Mouse (Mus musculus): ENCODE measurements at regions not wholly inside any gene's neighbourhood (a gene's known extent, or its start where the extent isn't known, plus 50 kb on each side); places are given as distances from the start of the nearest gene placed in this dataset.

DNA sequence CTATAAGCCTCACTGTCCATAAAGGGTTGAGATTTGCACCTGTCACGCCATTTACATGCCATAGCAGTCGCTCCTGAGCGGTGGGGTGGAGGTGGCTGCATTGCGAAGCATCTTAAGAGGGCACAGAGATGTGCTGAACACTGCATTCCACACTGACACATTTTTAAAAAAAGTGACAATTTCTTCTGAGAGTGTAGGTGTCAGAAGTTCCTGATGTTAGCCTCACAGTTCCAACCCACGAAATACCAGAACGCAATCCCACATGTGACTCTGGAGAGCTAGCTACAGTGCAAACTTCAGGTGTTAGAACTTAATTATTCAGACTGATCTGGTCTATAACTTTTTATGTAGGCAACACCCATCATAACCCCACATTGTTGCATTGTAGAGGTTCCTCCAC is 369.8 kb upstream of the Arglu1 start:
- 94% methylated on average over 6 of the region's 6 CpGs for whole genome bisulfite sequencing
- DNase-seq (ENCODE audit: low spot score): no peak

DNA sequence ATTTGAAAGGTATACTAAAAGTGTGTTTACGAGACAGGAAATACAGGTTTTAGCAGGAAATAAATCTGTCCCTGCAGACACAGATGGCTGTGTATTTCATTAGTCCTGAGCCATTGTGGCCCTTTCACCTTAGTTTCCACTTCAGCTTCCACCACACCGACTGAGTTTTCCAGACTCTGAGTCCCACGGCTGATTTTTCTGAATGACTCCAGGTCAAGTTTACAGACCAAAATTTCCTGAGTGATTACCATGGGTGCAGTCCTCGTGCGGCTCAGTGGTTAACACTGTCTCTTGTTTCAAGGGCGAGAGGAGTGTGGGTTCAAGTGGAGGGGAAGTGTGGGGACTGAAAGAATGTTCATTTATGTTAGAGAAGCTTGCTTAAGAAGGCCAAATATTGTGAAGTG is 365.1 kb upstream of the Arglu1 start:
- 89% methylated on average over 6 of the region's 6 CpGs for WGBS
- H3K27me3 ChIP-seq (ENCODE audit: control insufficient read depth, insufficient read depth, low read length): no peaks in the 10 kb centered on the region
- ATAC-seq (replicated peaks; ENCODE audit: low FRiP score): no peak

More for the DNA sequence above, 369.8 kb upstream of the Arglu1 start:
- no peak overlapping the region for H3K9ac ChIP-seq (ENCODE audit: low read length)
- H3K27me3 ChIP-seq (ENCODE audit: control insufficient read depth, insufficient read depth, low read length): no peaks in the 10 kb centered on the region
- H3K27ac ChIP-seq (ENCODE audit: low read depth, low read length): no peak overlapping the region
- H3K4me3 ChIP-seq (ENCODE audit: low read depth, low read length): no peak overlapping the region
- H3K9me3 ChIP-seq (ENCODE audit: control insufficient read depth, low read length): no peaks in the 10 kb centered on the region
- ATAC-seq (replicated peaks; ENCODE audit: low FRiP score): no peak
- no peaks in the 10 kb centered on the region for H3K36me3 ChIP-seq (ENCODE audit: control insufficient read depth, insufficient read depth, low read length)
- no peaks in the 10 kb centered on the region for H3K4me1 ChIP-seq (replicated peaks; ENCODE audit: control insufficient read depth, insufficient read depth, low read length)
- H3K4me2 ChIP-seq (ENCODE audit: low read depth, low read length, severe bottlenecking): no peak overlapping the region

DNA sequence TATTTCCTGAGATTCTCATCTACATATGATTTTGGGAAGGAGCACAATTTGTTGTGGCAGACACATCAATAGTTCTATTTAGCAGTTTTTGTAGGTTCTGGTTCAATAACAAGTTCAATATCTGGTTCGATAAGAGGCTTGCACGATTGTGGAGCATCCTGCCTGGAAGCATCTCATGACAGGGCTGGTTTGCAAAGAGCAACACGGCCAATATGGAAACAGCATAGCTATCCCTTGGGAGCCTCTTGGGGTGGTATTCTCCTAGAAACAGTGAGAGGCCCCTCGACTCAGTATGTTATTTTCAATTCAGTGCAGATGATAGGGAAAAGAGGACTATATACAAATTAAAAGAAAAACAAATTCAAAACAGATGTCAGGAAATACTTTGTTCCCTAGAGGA is 364.5 kb upstream of the Arglu1 start:
- ATAC-seq (replicated peaks; ENCODE audit: low FRiP score) (no peak), DNase-seq (ENCODE audit: low spot score) (no peak)
- Histone ChIP-seq H3K9ac (ENCODE audit: low read length) (no peak overlapping the region), H3K4me1 (replicated peaks; ENCODE audit: control insufficient read depth, insufficient read depth, low read length) (no peaks in the 10 kb centered on the region), H3K9me3 (ENCODE audit: control insufficient read depth, low read length) (no peaks in the 10 kb centered on the region), H3K4me2 (ENCODE audit: low read depth, low read length, severe bottlenecking) (no peak overlapping the region), H3K27ac (ENCODE audit: low read depth, low read length) (no peak overlapping the region), H3K4me3 (ENCODE audit: low read depth, low read length) (no peak overlapping the region), H3K27me3 (ENCODE audit: control insufficient read depth, insufficient read depth, low read length) (no peaks in the 10 kb centered on the region), H3K36me3 (ENCODE audit: control insufficient read depth, insufficient read depth, low read length) (no peaks in the 10 kb centered on the region)
- WGBS: 81% methylated on average over 4 of the region's 4 CpGs

More for the DNA sequence above, 365.1 kb upstream of the Arglu1 start:
- H3K9me3 ChIP-seq (ENCODE audit: control insufficient read depth, low read length): no peaks in the 10 kb centered on the region
- H3K9ac ChIP-seq (ENCODE audit: low read length): no peak overlapping the region
- no peak for DNase-seq (ENCODE audit: low spot score)
- no peak overlapping the region for H3K4me3 ChIP-seq (ENCODE audit: low read depth, low read length)
- no peaks in the 10 kb centered on the region for H3K4me1 ChIP-seq (replicated peaks; ENCODE audit: control insufficient read depth, insufficient read depth, low read length)
- no peaks in the 10 kb centered on the region for H3K36me3 ChIP-seq (ENCODE audit: control insufficient read depth, insufficient read depth, low read length)
- no peak overlapping the region for H3K4me2 ChIP-seq (ENCODE audit: low read depth, low read length, severe bottlenecking)
- no peak overlapping the region for H3K27ac ChIP-seq (ENCODE audit: low read depth, low read length)

DNA sequence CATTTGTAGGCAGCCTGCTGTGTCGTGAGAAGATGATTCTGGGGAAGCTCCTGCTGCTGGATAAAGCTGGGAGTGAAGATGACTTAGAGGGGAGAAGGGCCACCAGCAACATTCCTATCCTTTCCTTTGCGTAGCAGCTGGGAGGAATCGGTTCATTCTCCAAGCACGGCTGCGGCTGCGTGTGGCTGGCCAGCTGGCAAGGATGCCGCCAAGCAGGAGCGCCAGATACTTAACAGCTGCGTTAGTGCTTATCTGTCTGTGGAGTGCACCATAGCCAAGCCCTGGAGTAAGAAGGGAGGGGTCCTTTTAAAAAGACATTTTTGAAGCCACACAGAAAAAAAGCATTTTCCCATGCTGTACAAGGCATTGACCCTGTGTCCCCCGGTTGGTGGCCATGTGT is 361.4 kb upstream of the Arglu1 start:
- ATAC-seq (replicated peaks; ENCODE audit: low FRiP score): no peak
- DNase-seq (ENCODE audit: low spot score): no peak
- Histone ChIP-seq H3K9me3 (ENCODE audit: control insufficient read depth, low read length) (no peaks in the 10 kb centered on the region), H3K4me1 (replicated peaks; ENCODE audit: control insufficient read depth, insufficient read depth, low read length) (no peaks in the 10 kb centered on the region), H3K9ac (ENCODE audit: low read length) (no peak overlapping the region), H3K4me2 (ENCODE audit: low read depth, low read length, severe bottlenecking) (no peak overlapping the region), H3K36me3 (ENCODE audit: control insufficient read depth, insufficient read depth, low read length) (no peaks in the 10 kb centered on the region), H3K4me3 (ENCODE audit: low read depth, low read length) (no peak overlapping the region), H3K27ac (ENCODE audit: low read depth, low read length) (no peak overlapping the region), H3K27me3 (ENCODE audit: control insufficient read depth, insufficient read depth, low read length) (no peaks in the 10 kb centered on the region)
- 95% methylated on average over 10 of the region's 10 CpGs for WGBS

DNA sequence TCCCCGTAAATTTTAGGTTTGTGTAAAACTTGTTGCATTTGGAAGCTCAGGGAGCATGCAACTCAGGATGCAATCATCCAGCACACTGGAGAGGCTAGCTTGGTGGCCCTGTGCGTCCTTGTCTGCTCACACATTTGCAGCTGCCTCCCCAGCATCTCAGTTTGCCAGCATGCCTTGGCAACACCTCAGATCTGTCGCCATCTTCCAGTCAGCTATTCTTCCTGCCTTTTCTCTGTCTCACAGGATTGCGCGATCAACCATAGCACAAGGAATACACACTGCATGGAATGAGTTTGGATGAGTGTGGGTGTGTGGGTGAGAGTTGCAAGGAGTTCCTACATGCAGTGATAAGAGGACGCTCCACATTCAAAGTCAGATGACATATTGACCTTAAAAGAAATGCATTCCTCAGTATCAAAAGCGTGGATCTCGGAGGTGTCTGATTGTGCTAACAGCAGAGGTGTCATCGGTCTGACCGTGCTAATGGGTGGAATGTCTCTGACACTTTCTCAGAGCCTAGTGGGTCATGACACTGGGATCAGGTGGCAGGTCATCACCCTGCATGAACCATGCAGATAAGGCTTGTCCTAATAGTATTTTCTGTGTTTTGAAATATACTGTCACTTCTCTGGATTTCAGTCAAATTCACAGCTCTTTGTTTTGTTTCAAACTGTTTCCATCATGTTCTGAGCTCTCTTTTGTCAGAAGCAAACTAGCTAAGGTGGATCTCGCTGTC is 360.6 kb upstream of the Arglu1 start:
- Histone ChIP-seq H3K4me1 (replicated peaks; ENCODE audit: control insufficient read depth, insufficient read depth, low read length) (no peaks in the 10 kb centered on the region), H3K9me3 (ENCODE audit: control insufficient read depth, low read length) (no peaks in the 10 kb centered on the region), H3K27me3 (ENCODE audit: control insufficient read depth, insufficient read depth, low read length) (no peaks in the 10 kb centered on the region), H3K27ac (ENCODE audit: low read depth, low read length) (no peak overlapping the region), H3K4me2 (ENCODE audit: low read depth, low read length, severe bottlenecking) (no peak overlapping the region), H3K36me3 (ENCODE audit: control insufficient read depth, insufficient read depth, low read length) (no peaks in the 10 kb centered on the region), H3K9ac (ENCODE audit: low read length) (no peak overlapping the region), H3K4me3 (ENCODE audit: low read depth, low read length) (no peak overlapping the region)
- DNase-seq (ENCODE audit: low spot score) (no peak), ATAC-seq (replicated peaks; ENCODE audit: low FRiP score) (no peak)
- WGBS: 88% methylated on average over 11 of the region's 11 CpGs

DNA sequence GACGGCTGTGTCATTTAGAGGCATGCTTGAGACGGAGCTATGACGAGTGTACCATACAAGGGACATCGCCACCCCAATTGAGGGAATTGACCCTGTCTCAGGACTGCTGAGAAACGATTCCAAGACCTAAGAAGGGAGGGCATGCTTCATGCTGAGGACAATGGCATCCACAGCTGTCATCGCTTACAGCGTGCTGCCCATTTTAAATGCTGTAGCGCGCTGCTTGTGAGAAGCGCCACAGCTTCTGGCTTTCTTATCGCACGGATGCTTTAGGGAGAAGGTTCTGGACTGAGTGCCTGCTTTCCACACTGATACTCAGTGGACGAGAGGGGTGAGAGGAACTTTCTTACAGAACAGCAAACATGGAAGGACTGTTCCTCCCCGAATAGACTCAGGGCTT is 357.8 kb upstream of the Arglu1 start:
- H3K4me1 ChIP-seq (replicated peaks; ENCODE audit: control insufficient read depth, insufficient read depth, low read length): no peaks in the 10 kb centered on the region
- no peaks in the 10 kb centered on the region for H3K27me3 ChIP-seq (ENCODE audit: control insufficient read depth, insufficient read depth, low read length)
- H3K9ac ChIP-seq (ENCODE audit: low read length): no peak overlapping the region
- ATAC-seq (replicated peaks; ENCODE audit: low FRiP score) (no peak), DNase-seq (ENCODE audit: low spot score) (no peak)
- no peak overlapping the region for H3K4me2 ChIP-seq (ENCODE audit: low read depth, low read length, severe bottlenecking)
- H3K36me3 ChIP-seq (ENCODE audit: control insufficient read depth, insufficient read depth, low read length): no peaks in the 10 kb centered on the region
- H3K27ac ChIP-seq (ENCODE audit: low read depth, low read length): no peak overlapping the region
- WGBS: 83% methylated on average over 14 of the region's 14 CpGs
- no peaks in the 10 kb centered on the region for H3K9me3 ChIP-seq (ENCODE audit: control insufficient read depth, low read length)
- no peak overlapping the region for H3K4me3 ChIP-seq (ENCODE audit: low read depth, low read length)

DNA sequence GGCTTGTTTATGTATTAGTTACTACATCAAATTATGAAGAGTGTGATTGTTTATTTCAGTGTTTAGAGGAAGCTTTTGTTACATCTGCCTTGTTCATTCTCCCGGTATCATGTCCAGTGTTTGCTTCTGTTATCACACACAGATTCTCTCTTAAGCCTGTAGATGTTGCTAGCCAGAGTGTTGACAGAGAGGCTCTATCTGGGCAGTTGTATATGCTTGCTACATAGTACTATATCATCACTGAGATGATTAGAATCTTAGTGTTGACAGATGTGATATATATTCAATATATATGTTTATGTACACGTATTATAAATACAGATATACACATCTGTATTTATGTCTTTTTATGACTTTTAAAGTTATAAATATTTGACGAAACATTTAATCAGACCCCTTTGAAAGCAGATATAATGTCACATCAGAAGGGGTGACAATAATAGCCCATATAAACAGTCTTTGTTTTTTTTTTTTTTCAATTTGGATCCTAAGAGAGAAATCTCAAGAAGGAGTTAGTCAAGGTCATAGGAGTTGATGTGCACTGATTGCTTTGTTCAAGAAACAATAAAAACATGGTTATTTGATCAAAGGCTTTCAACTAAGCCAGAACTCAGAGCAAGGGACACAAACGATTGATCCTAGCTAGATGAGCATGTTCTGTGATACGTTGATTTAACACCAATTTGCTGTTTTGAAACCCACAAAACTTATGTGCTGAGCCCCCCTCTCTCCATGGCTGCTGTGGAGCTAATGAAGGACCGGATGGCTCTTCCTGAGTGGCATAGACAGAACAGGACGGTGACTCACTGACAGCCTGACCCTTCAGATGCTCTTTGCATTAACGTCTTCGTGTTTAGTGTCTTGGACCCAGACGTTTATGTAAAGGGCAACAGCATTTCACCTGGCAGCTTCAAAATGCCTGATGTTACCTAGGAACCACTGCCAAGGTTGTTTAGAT is 352.8 kb upstream of the Arglu1 start:
- Histone ChIP-seq H3K4me1 (replicated peaks; ENCODE audit: control insufficient read depth, insufficient read depth, low read length) (no peaks in the 10 kb centered on the region), H3K36me3 (ENCODE audit: control insufficient read depth, insufficient read depth, low read length) (no peaks in the 10 kb centered on the region), H3K9me3 (ENCODE audit: control insufficient read depth, low read length) (no peaks in the 10 kb centered on the region), H3K4me2 (ENCODE audit: low read depth, low read length, severe bottlenecking) (no peak overlapping the region), H3K27me3 (ENCODE audit: control insufficient read depth, insufficient read depth, low read length) (no peaks in the 10 kb centered on the region), H3K27ac (ENCODE audit: low read depth, low read length) (no peak overlapping the region), H3K4me3 (ENCODE audit: low read depth, low read length) (no peak overlapping the region), H3K9ac (ENCODE audit: low read length) (no peak overlapping the region)
- ATAC-seq (replicated peaks; ENCODE audit: low FRiP score) (no peak), DNase-seq (ENCODE audit: low spot score) (no peak)
- WGBS: 88% methylated on average over 10 of the region's 10 CpGs

DNA sequence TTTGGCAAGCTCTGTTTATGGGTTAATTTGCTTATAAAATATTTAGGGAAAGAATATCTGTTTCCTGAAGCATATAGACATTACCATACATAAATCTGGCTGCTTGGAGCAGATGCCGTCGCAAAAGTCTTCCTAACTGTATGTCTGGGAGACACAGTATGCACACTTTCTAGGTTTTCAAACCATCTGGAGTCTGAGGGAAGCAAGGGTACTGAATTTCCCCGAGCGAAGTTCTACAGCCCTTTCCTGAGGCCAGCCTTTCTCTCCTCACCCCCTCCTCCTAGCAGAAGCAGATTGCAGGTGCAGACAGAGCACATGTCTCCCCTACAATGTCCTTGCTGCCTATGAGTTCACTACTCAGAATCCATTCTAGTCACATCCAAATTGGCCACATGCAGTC is 338.8 kb upstream of the Arglu1 start:
- H3K4me1 ChIP-seq (replicated peaks; ENCODE audit: control insufficient read depth, insufficient read depth, low read length): peaks cover 2% of the 10 kb centered on the region; the same call in 1 of the 2 replicates
- no peak overlapping the region for H3K9ac ChIP-seq (ENCODE audit: low read length)
- no peak overlapping the region for H3K4me2 ChIP-seq (ENCODE audit: low read depth, low read length, severe bottlenecking)
- 90% methylated on average over 4 of the region's 4 CpGs for WGBS
- DNase-seq (ENCODE audit: low spot score) (no peak), ATAC-seq (replicated peaks; ENCODE audit: low FRiP score) (no peak)
- no peaks in the 10 kb centered on the region for H3K36me3 ChIP-seq (ENCODE audit: control insufficient read depth, insufficient read depth, low read length)
- no peak overlapping the region for H3K27ac ChIP-seq (ENCODE audit: low read depth, low read length)
- no peak overlapping the region for H3K4me3 ChIP-seq (ENCODE audit: low read depth, low read length)
- H3K9me3 ChIP-seq (ENCODE audit: control insufficient read depth, low read length): no peaks in the 10 kb centered on the region
- no peaks in the 10 kb centered on the region for H3K27me3 ChIP-seq (ENCODE audit: control insufficient read depth, insufficient read depth, low read length)
